Mouse (Mus musculus) neural tube, embryonic 14.5 days (tissue): ENCODE results near the gene Tnxb. TPM values are rescaled to one million over a fixed set of nuclear protein-coding genes. Genes with fewer than 3 reads are reported as not detected.
A peak's percentile ranks its signal among the peaks of the same experiment; 100 is the strongest.

Experiments used
- ATAC-seq: fragments of 200-750 bp; cut with Nextera tagmentation; 2 replicates; pipeline ENCODE4 v1.8.0; 2017; ENCODE audit warnings: low read depth, mild to moderate bottlenecking, moderate TSS enrichment, moderate library complexity
- H3K27ac ChIP-seq: fragments of 300-500 bp; sonication (generic); 2 replicates; pipeline ENCODE4 v1.5.1; 2014; ENCODE audit warnings: low read depth, mild to moderate bottlenecking, control low read depth, low read length, moderate library complexity, mixed read lengths
- H3K27me3 ChIP-seq: fragments of 300-500 bp; sonication (generic); 2 replicates; pipeline ENCODE4 v1.6.1; 2014; ENCODE audit warnings: low read length; ENCODE audit not compliant: control insufficient read depth, insufficient read depth
- H3K36me3 ChIP-seq: fragments of 300-500 bp; sonication (generic); 2 replicates; pipeline ENCODE4 v1.6.1; 2014; ENCODE audit warnings: low read length, mixed read lengths; ENCODE audit not compliant: control insufficient read depth, insufficient read depth
- H3K4me1 ChIP-seq: fragments of 300-500 bp; sonication (generic); 2 replicates; pipeline ENCODE4 v1.6.1; 2014; ENCODE audit warnings: low read length; ENCODE audit not compliant: control insufficient read depth, insufficient read depth
- H3K4me2 ChIP-seq: fragments of 300-500 bp; sonication (generic); 2 replicates; pipeline ENCODE4 v1.6.1; 2014; ENCODE audit warnings: mild to moderate bottlenecking, low read depth, low read length, control low read depth
- H3K4me3 ChIP-seq: fragments of 300-500 bp; sonication (generic); 2 replicates; pipeline ENCODE4 v1.5.1; 2014; ENCODE audit warnings: low read depth, low read length, control low read depth, mixed read lengths
- H3K9ac ChIP-seq: fragments of 300-500 bp; sonication (generic); replicated peaks from 2 replicates; pipeline ENCODE4 v1.6.1; 2014; ENCODE audit warnings: low read depth, mild to moderate bottlenecking, control low read depth, low read length, mixed read lengths
- H3K9me3 ChIP-seq: fragments of 300-500 bp; sonication (generic); 2 replicates; pipeline ENCODE4 v1.6.1; 2016; ENCODE audit warnings: low read length; ENCODE audit not compliant: control insufficient read depth
- WGBS: fragments of 180-500 bp; shearing (Covaris S2); extraction: QIAGEN DNeasy Blood & Tissue Kit; methylation state at CpG from one replicate; pipeline ENCODE4 v1.1.7; 2014; 5-methylcytosine and 5-hydroxymethylcytosine counted together
- polyA plus RNA-seq: library from polyadenylated mRNA; unstranded; fragments of >200 nt; fragmentation: Nextera tagmentation; extraction: Ambion mirVana; gene quantifications from 2 replicates; pipeline ENCODE4 v1.2.1, GENCODE M21; 2014

Gene Tnxb
- polyA plus RNA-seq, 1 experiment from 2014 or later: 0.23 TPM

DNA sequence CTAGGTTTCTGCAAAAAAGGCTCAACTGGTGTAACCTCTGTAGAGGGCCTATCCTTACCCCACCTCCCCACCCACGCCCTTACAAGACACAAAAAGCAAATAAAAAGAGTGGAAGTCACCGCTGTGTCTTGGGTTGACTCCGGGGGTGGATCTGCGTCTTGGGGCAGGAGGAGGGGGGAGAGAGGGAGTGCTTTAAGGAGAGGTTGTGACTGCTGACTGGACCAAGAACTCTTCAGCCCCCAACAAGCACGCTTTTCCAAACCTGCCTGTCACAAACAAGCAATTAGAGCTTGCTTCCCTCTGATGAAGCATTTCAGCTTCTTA, 41.7 kb upstream of the Tnxb start:
- WGBS: 25% methylated on average over 5 of the region's 5 CpGs

GRCm38 (mm10) chr17:34629221-34629751, 41.0 kb upstream of the Tnxb start, which contains the start of gene Prrt1:
Gene Prrt1, plus strand, starts transcription at chr17:34629533.
- Histone ChIP-seq H3K36me3 (no peaks in the 10 kb centered on the region), H3K9me3 (no peaks in the 10 kb centered on the region), H3K4me2 (peak within 1 kb of the TSS; percentile 86), H3K9ac (peak within 1 kb of the TSS; percentile 50), H3K4me1 (peaks cover 41% of the 10 kb centered on the region), H3K27ac (no peak within 1 kb of the TSS; the same call in 1 of the 2 replicates), H3K4me3 (peak within 1 kb of the TSS; percentile 65), H3K27me3 (peaks cover 8% of the 10 kb centered on the region)
- ATAC-seq: no peak
- WGBS: 1% methylated on average over 16 of the region's 16 CpGs

More for the DNA sequence above, 41.7 kb upstream of the Tnxb start:
- Histone ChIP-seq H3K4me1 (peaks cover 41% of the 10 kb centered on the region), H3K36me3 (no peaks in the 10 kb centered on the region), H3K27me3 (peaks cover 8% of the 10 kb centered on the region), H3K9ac (no peak overlapping the region), H3K4me2 (peak overlapping the region; percentile 86), H3K4me3 (peak overlapping the region; percentile 65), H3K9me3 (no peaks in the 10 kb centered on the region), H3K27ac (no peak overlapping the region; the same call in 1 of the 2 replicates)
- no peak for ATAC-seq

- WGBS: 18% methylated on average over 12 of the region's 12 CpGs
- Histone ChIP-seq H3K4me2 (peak overlapping the region; percentile 86), H3K27ac (no peak overlapping the region), H3K9ac (peak overlapping the region; percentile 50), H3K27me3 (peaks cover 8% of the 10 kb centered on the region), H3K9me3 (no peaks in the 10 kb centered on the region), H3K4me3 (peak overlapping the region; percentile 65), H3K4me1 (peaks cover 41% of the 10 kb centered on the region), H3K36me3 (no peaks in the 10 kb centered on the region)
- ATAC-seq: no peak
Observed at GRCm38 (mm10) chr17:34629796-34630603, 40.3 kb upstream of the Tnxb start.

DNA sequence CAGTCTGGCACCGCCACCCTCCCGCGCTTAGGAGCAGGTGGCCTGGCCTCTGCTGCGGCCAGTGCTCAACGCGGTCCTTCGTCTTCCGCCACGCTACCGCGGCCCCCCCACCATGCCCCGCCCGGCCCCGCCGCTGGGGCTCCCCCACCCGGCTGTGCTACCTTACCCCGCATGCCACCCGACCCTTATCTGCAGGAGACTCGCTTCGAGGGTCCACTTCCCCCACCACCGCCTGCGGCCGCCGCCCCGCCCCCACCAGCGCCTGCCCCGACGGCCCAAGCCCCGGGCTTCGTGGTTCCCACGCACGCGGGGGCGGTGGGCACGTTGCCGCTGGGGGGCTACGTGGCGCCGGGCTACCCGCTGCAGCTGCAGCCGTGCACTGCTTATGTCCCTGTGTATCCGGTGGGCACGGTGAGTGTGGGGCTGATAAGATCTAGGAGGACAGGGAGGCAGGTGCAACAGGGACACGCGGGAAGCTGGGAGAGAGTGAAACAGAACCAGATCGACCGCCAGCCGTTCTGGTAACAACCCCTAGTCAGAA, 39.5 kb upstream of the Tnxb start:
- H3K27me3 ChIP-seq: peaks cover 8% of the 10 kb centered on the region
- peak overlapping the region; percentile 65 for H3K4me3 ChIP-seq
- 4% methylated on average over 34 of the region's 48 CpGs for WGBS
- peaks cover 41% of the 10 kb centered on the region for H3K4me1 ChIP-seq
- no peaks in the 10 kb centered on the region for H3K9me3 ChIP-seq
- peak overlapping the region; percentile 86 for H3K4me2 ChIP-seq
- H3K9ac ChIP-seq: peak overlapping the region; percentile 50
- H3K27ac ChIP-seq: no peak overlapping the region
- no peaks in the 10 kb centered on the region for H3K36me3 ChIP-seq
- no peak for ATAC-seq

DNA sequence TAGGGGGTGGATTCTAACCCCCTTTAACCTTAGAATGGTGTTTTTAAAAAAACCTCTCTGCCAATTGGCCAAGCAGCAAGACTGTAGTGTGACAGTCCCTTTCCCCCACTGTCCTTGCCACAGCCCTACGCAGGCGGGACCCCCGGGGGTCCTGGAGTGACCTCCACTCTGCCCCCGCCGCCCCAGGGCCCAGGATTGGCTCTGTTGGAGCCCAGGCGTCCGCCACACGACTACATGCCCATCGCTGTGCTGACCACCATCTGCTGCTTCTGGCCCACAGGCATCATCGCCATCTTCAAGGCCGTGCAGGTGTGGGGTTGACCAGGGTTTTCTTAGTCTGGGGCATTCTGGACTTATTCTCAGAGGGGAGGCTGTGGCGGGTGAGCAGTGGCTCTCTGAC, 38.7 kb upstream of the Tnxb start:
- ATAC-seq: no peak
- H3K4me2 ChIP-seq: peak overlapping the region; percentile 86
- H3K4me1 ChIP-seq: peaks cover 35% of the 10 kb centered on the region
- 3% methylated on average over 12 of the region's 12 CpGs for WGBS
- H3K36me3 ChIP-seq: no peaks in the 10 kb centered on the region
- peak overlapping the region; percentile 35 for H3K9ac ChIP-seq
- H3K27me3 ChIP-seq: peaks cover 8% of the 10 kb centered on the region
- peak overlapping the region; percentile 65 for H3K4me3 ChIP-seq
- H3K9me3 ChIP-seq: no peaks in the 10 kb centered on the region
- no peak overlapping the region for H3K27ac ChIP-seq

DNA sequence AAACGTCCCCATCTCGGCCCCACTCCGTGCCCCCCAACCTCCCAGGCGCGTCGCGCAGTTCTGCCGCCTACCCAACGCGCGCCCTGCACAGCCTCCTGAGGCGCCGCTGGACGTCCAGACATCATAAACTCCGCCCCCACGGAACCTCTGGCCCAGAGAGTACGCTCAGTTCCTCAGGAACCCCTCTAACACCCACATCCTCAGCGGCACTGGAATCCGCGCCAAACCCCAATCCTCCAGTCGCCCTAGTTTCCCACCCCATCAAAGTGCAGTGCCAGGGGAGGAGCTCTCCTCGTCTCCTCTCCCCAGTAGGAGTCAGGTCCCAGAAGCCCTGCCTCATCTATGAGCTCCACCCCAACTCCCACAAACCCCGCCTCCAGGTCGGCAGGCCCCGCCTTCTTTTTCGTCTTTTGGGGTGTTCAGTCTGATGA, 38.1 kb upstream of the Tnxb start:
- Histone ChIP-seq H3K4me3 (peak overlapping the region; percentile 65), H3K9ac (peak overlapping the region; percentile 35), H3K27me3 (peaks cover 8% of the 10 kb centered on the region), H3K4me2 (peak overlapping the region; percentile 86), H3K4me1 (peaks cover 35% of the 10 kb centered on the region), H3K36me3 (no peaks in the 10 kb centered on the region), H3K27ac (no peak overlapping the region), H3K9me3 (no peaks in the 10 kb centered on the region)
- no peak for ATAC-seq
- 2% methylated on average over 24 of the region's 26 CpGs for WGBS

GRCm38 (mm10) chr17:34635671-34636070, 34.7 kb upstream of the Tnxb start:
- Histone ChIP-seq H3K27ac (no peak overlapping the region), H3K9me3 (no peaks in the 10 kb centered on the region), H3K4me1 (peaks cover 11% of the 10 kb centered on the region), H3K4me3 (no peak overlapping the region), H3K36me3 (no peaks in the 10 kb centered on the region), H3K4me2 (no peak overlapping the region), H3K27me3 (peaks cover 3% of the 10 kb centered on the region), H3K9ac (no peak overlapping the region)
- WGBS: 71% methylated on average over 2 of the region's 2 CpGs
- ATAC-seq: no peak

DNA sequence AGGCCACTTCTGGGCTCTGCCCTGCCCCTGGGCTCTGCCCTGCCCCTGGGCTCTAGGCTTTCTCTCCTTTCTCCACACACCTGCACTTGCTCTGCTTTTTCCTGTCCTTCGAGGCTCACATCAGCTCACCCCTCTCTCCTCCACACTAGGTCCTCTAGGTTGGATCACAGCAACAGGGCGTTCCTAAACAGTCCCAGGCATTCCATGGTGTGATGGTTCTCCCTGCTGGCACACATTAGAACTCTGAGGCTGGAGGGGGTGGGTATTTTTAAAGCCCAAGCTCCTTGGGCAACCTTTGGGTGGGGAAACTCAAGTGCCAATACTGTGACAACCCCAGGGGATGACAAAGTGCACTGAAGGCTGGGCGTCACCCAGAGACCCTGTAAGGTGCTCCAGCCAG, 32.9 kb upstream of the Tnxb start:
- no peak overlapping the region for H3K9ac ChIP-seq
- ATAC-seq: no peak
- whole genome bisulfite sequencing: 65% methylated on average over 3 of the region's 3 CpGs
- no peaks in the 10 kb centered on the region for H3K27me3 ChIP-seq
- H3K4me3 ChIP-seq: no peak overlapping the region
- H3K4me2 ChIP-seq: no peak overlapping the region
- no peaks in the 10 kb centered on the region for H3K9me3 ChIP-seq
- H3K4me1 ChIP-seq: no peaks in the 10 kb centered on the region
- H3K36me3 ChIP-seq: no peaks in the 10 kb centered on the region
- H3K27ac ChIP-seq: no peak overlapping the region
